Mouse (Mus musculus): Measurements from ENCODE around the gene Clint1. TPM values are rescaled to one million over a fixed set of nuclear protein-coding genes. Genes with fewer than 3 reads are reported as not detected.

Clint1 gene
- polyA plus RNA-seq, 1 experiment from 2014 or later = 72.7 TPM

- ATAC-seq (ENCODE audit: insufficient read depth) = no peak
- Histone ChIP-seq H3K9me3 (ENCODE audit: low read depth, low read length) (no peaks in the 10 kb centered on the region), H3K27me3 (ENCODE audit: insufficient read depth, low read length) (no peaks in the 10 kb centered on the region), H3K4me1 (ENCODE audit: insufficient read depth) (no peaks in the 10 kb centered on the region), H3K9ac (no peak overlapping the region), H3K36me3 (ENCODE audit: insufficient read depth) (peaks cover 95% of the 10 kb centered on the region), H3K4me2 (no peak overlapping the region), H3K27ac (ENCODE audit: low read depth) (no peak overlapping the region), H3K4me3 (ENCODE audit: low read depth, low read length) (no peak overlapping the region)
- no peak for DNase-seq
- TF ChIP-seq CTCF (IDR thresholded peaks at IDR 0.05; ENCODE audit: low read depth) = no peak
- 80% methylated on average over 20 of the region's 20 CpGs for WGBS
These were observed 38.6 kb downstream of the Clint1 start for GRCm38 (mm10) chr11:45890423-45890822.

GRCm38 (mm10) chr11:45892861-45893360, 41.1 kb downstream of the Clint1 start:
- DNase-seq (no peak), ATAC-seq (ENCODE audit: insufficient read depth) (no peak)
- H3K9me3 ChIP-seq (ENCODE audit: low read depth, low read length) = no peaks in the 10 kb centered on the region
- H3K4me2 ChIP-seq = no peak overlapping the region
- no peak for TF ChIP-seq CTCF (IDR thresholded peaks at IDR 0.05; ENCODE audit: low read depth)
- no peaks in the 10 kb centered on the region for H3K4me1 ChIP-seq (ENCODE audit: insufficient read depth)
- no peak overlapping the region for H3K27ac ChIP-seq (ENCODE audit: low read depth)
- peaks cover 92% of the 10 kb centered on the region for H3K36me3 ChIP-seq (ENCODE audit: insufficient read depth)
- 90% methylated on average over 5 of the region's 5 CpGs for WGBS
- H3K27me3 ChIP-seq (ENCODE audit: insufficient read depth, low read length) = no peaks in the 10 kb centered on the region
- H3K4me3 ChIP-seq (ENCODE audit: low read depth, low read length) = no peak overlapping the region
- no peak overlapping the region for H3K9ac ChIP-seq

- ATAC-seq (ENCODE audit: insufficient read depth) (no peak), DNase-seq (no peak)
- no peak for TF ChIP-seq CTCF (IDR thresholded peaks at IDR 0.05; ENCODE audit: low read depth)
- Histone ChIP-seq H3K9me3 (ENCODE audit: low read depth, low read length) (no peaks in the 10 kb centered on the region), H3K4me2 (no peak overlapping the region), H3K27ac (ENCODE audit: low read depth) (no peak overlapping the region), H3K9ac (no peak overlapping the region), H3K27me3 (ENCODE audit: insufficient read depth, low read length) (no peaks in the 10 kb centered on the region), H3K4me3 (ENCODE audit: low read depth, low read length) (no peak overlapping the region), H3K4me1 (ENCODE audit: insufficient read depth) (no peaks in the 10 kb centered on the region), H3K36me3 (ENCODE audit: insufficient read depth) (peaks cover 76% of the 10 kb centered on the region)
- WGBS = 85% methylated on average over 2 of the region's 2 CpGs
These were observed 45.5 kb downstream of the Clint1 start for GRCm38 (mm10) chr11:45897392-45897791.

GRCm38 (mm10) chr11:45900233-45901015, 48.6 kb downstream of the Clint1 start:
- ATAC-seq (ENCODE audit: insufficient read depth) (no peak), DNase-seq (no peak)
- H3K9me3 ChIP-seq (ENCODE audit: low read depth, low read length) = no peaks in the 10 kb centered on the region
- H3K36me3 ChIP-seq (ENCODE audit: insufficient read depth) = peaks cover 63% of the 10 kb centered on the region
- no peak overlapping the region for H3K4me2 ChIP-seq
- H3K4me1 ChIP-seq (ENCODE audit: insufficient read depth) = no peaks in the 10 kb centered on the region
- H3K27me3 ChIP-seq (ENCODE audit: insufficient read depth, low read length) = no peaks in the 10 kb centered on the region
- H3K27ac ChIP-seq (ENCODE audit: low read depth) = no peak overlapping the region
- H3K9ac ChIP-seq = no peak overlapping the region
- WGBS = 68% methylated on average over 11 of the region's 11 CpGs
- TF ChIP-seq CTCF (IDR thresholded peaks at IDR 0.05; ENCODE audit: low read depth) = no peak
- no peak overlapping the region for H3K4me3 ChIP-seq (ENCODE audit: low read depth, low read length)

GRCm38 (mm10) chr11:45906109-45906786, 54.4 kb downstream of the Clint1 start:
- H3K36me3 ChIP-seq (ENCODE audit: insufficient read depth) = peaks cover 76% of the 10 kb centered on the region
- ATAC-seq (ENCODE audit: insufficient read depth) = no peak
- no peaks in the 10 kb centered on the region for H3K9me3 ChIP-seq (ENCODE audit: low read depth, low read length)
- no peak overlapping the region for H3K4me2 ChIP-seq
- H3K9ac ChIP-seq = no peak overlapping the region
- H3K27me3 ChIP-seq (ENCODE audit: insufficient read depth, low read length) = no peaks in the 10 kb centered on the region
- 81% methylated on average over 8 of the region's 8 CpGs for WGBS
- no peak overlapping the region for H3K4me3 ChIP-seq (ENCODE audit: low read depth, low read length)
- no peak for DNase-seq
- no peaks in the 10 kb centered on the region for H3K4me1 ChIP-seq (ENCODE audit: insufficient read depth)
- TF ChIP-seq CTCF (IDR thresholded peaks at IDR 0.05; ENCODE audit: low read depth) = no peak
- no peak overlapping the region for H3K27ac ChIP-seq (ENCODE audit: low read depth)

- Histone ChIP-seq H3K9me3 (ENCODE audit: low read depth, low read length) (no peaks in the 10 kb centered on the region), H3K9ac (no peak overlapping the region), H3K27ac (ENCODE audit: low read depth) (no peak overlapping the region), H3K36me3 (ENCODE audit: insufficient read depth) (peaks cover 81% of the 10 kb centered on the region), H3K4me2 (no peak overlapping the region), H3K4me1 (ENCODE audit: insufficient read depth) (no peaks in the 10 kb centered on the region), H3K4me3 (ENCODE audit: low read depth, low read length) (no peak overlapping the region), H3K27me3 (ENCODE audit: insufficient read depth, low read length) (no peaks in the 10 kb centered on the region)
- ATAC-seq (ENCODE audit: insufficient read depth) (no peak), DNase-seq (no peak)
- TF ChIP-seq CTCF (IDR thresholded peaks at IDR 0.05; ENCODE audit: low read depth) = no peak
- 66% methylated on average over 5 of the region's 5 CpGs for WGBS
These were observed 55.5 kb downstream of the Clint1 start for GRCm38 (mm10) chr11:45907301-45907700.

GRCm38 (mm10) chr11:45908070-45908469, 56.2 kb downstream of the Clint1 start:
- 87% methylated on average over 7 of the region's 7 CpGs for WGBS
- Histone ChIP-seq H3K9ac (no peak overlapping the region), H3K4me1 (ENCODE audit: insufficient read depth) (no peaks in the 10 kb centered on the region), H3K27me3 (ENCODE audit: insufficient read depth, low read length) (no peaks in the 10 kb centered on the region), H3K4me3 (ENCODE audit: low read depth, low read length) (no peak overlapping the region), H3K4me2 (no peak overlapping the region), H3K9me3 (ENCODE audit: low read depth, low read length) (no peaks in the 10 kb centered on the region), H3K27ac (ENCODE audit: low read depth) (no peak overlapping the region), H3K36me3 (ENCODE audit: insufficient read depth) (peaks cover 79% of the 10 kb centered on the region)
- DNase-seq (no peak), ATAC-seq (ENCODE audit: insufficient read depth) (no peak)
- TF ChIP-seq CTCF (IDR thresholded peaks at IDR 0.05; ENCODE audit: low read depth) = no peak

Data from lung, embryonic 14.5 days (tissue).